ENCODE assay signal across 23 mouse cellular contexts in the genomic region with DNA sequence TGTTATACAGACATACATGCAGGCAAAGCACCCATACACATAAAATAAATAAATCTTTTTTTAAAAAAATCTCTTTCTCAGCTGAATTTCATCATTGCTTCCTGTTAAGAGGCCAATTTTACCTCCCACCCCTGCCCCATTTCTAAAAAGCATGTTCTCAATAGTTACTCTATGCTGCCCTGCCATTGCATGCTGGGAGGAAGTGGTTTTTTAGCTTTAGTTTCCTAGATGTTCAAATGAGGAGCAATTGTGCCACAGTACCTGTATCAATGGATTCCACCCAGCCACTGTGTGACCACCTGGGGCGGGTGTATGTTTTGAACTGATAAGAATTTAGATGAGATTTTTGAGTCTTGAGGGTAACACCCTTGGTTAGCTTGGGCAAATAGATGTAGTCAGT. TPM values are rescaled to one million over a fixed set of nuclear protein-coding genes. Genes with fewer than 3 reads are reported as not detected.
A peak's percentile ranks its signal among the peaks of the same experiment; 100 is the strongest.
DNase-seq lines count a peak whose midpoint lies in the region; ATAC-seq and TF ChIP-seq lines count a peak whose summit lies in the region.
"Had no signal": no experiment of that assay in that cellular context is flagged by ENCODE, and none has a peak within 500 bp of the region (broad histone marks: within the 10 kb centered on the region; RNA-seq: fewer than 3 reads in every experiment).

No protein-coding gene starts in this region.

- WGBS in thymus, adult 2 months = 38% methylated on average over 1 of the region's 1 CpGs

- peak; percentile 98 for ATAC-seq in inflammation-experienced regulatory T-cells, adult 6 months
- ATAC-seq: forebrain, embryonic 13.5 days; hindbrain, embryonic 16.5 days had no signal

- peak; percentile 35 for DNase-seq in thymus, adult 2 months
- DNase-seq in thymus, adult 18-20 months = no peak
- peak; percentile 77 for DNase-seq in T-cell, adult 2 months (ENCODE audit: low spot score)
- DNase-seq in thymus, postnatal 36 days = peak; percentile 16 to 22
- no peak for DNase-seq in ovary, postnatal 36 days (ENCODE audit: low spot score)
- DNase-seq in urinary bladder, postnatal 25 days (ENCODE audit: low spot score) = no peak
- DNase-seq: adrenal gland, adult 2 months; cerebellum, adult 2 months; cerebellum, postnatal 25 days; embryo, embryonic 11 days; left cerebral cortex, postnatal 4 days had no signal

- H3K27me3 ChIP-seq in thymus, adult 2 months (ENCODE audit: control insufficient read depth, insufficient read depth, low read length) = no peaks in the 10 kb centered on the region
- H3K27me3 ChIP-seq: embryonic facial prominence, embryonic 13.5 days; forebrain, embryonic 13.5 days; kidney, embryonic 15.5 days; limb, embryonic 15.5 days; neural tube, embryonic 12.5 days had no signal

- peak overlapping the region; percentile 68; the same call in 1 of the 2 replicates for H3K27ac ChIP-seq in thymus, adult 2 months (ENCODE audit: control insufficient read depth, insufficient read depth, low read length)
- H3K27ac ChIP-seq: embryonic facial prominence, embryonic 13.5 days; forebrain, embryonic 13.5 days; heart, embryonic 10.5 days; hindbrain, embryonic 10.5 days; kidney, embryonic 15.5 days; left cerebral cortex, adult 2 months; limb, embryonic 15.5 days; liver, embryonic 14.5 days; neural tube, embryonic 12.5 days had no signal

- no peak for TF ChIP-seq POLR2A in thymus, adult 2 months (IDR thresholded peaks at IDR 0.05; ENCODE audit: control insufficient read depth, extremely low read depth, insufficient read depth, low read length, poor library complexity)

- H3K4me1 ChIP-seq in thymus, adult 2 months (replicated peaks; ENCODE audit: control insufficient read depth, insufficient read depth, low read length) = peaks cover 10% of the 10 kb centered on the region
- H3K4me1 ChIP-seq: embryonic facial prominence, embryonic 13.5 days; forebrain, embryonic 13.5 days; heart, embryonic 10.5 days; hindbrain, embryonic 10.5 days; limb, embryonic 15.5 days; neural tube, embryonic 12.5 days had no signal

- TF ChIP-seq CTCF in thymus, adult 2 months (IDR thresholded peaks at IDR 0.05; ENCODE audit: borderline replicate concordance, control insufficient read depth, extremely low read depth, insufficient read depth, low read length, poor library complexity) = no peak

- H3K4me3 ChIP-seq in thymus, adult 2 months (ENCODE audit: control insufficient read depth, insufficient read depth, low read length) = no peak overlapping the region
- H3K4me3 ChIP-seq: embryonic facial prominence, embryonic 13.5 days; erythroblast, embryonic 14.5 days; forebrain, embryonic 13.5 days; heart, embryonic 10.5 days; hindbrain, embryonic 10.5 days; kidney, embryonic 15.5 days; left cerebral cortex, adult 2 months; limb, embryonic 15.5 days; neural tube, embryonic 12.5 days had no signal

- no peaks in the 10 kb centered on the region for H3K36me3 ChIP-seq in thymus, adult 2 months (ENCODE audit: control insufficient read depth, insufficient read depth, low read length)
- H3K36me3 ChIP-seq: embryonic facial prominence, embryonic 13.5 days; heart, embryonic 10.5 days; hindbrain, embryonic 10.5 days; kidney, embryonic 15.5 days; limb, embryonic 15.5 days; neural tube, embryonic 12.5 days had no signal

RNA-seq across cellular contexts. Expression of a gene that starts 53.3 kb away (rescaled TPM):
- polyA plus RNA-seq in thymus, adult 2 months (2012; rRNA removed) = 48.4 and 48.5 TPM in 2 replicates
- 100 to 1,000 TPM in 1 of 3 experiments, 10 to 100 TPM in 2; 86.5 to 144 (median 99.9) TPM for polyA plus RNA-seq in inflammation-experienced regulatory T-cells, adult 6 months (2017; shearing (Covaris generic))
- polyA plus RNA-seq: erythroblast, embryonic 14.5 days had no signal

Comparison
In these comparisons a context has a peak if more than half of its experiments do, and no peak if none do; other contexts are left out.
1. DNase-seq: peak in thymus, adult 2 months (single experiment), T-cell, adult 2 months (single experiment) and thymus, postnatal 36 days (2 of 2); none in thymus, adult 18-20 months (0 of 2), ovary, postnatal 36 days (single experiment) and urinary bladder, postnatal 25 days (single experiment).